Mouse (Mus musculus): ENCODE measurements around the gene Gjb4.

Gene Gjb4

DNA sequence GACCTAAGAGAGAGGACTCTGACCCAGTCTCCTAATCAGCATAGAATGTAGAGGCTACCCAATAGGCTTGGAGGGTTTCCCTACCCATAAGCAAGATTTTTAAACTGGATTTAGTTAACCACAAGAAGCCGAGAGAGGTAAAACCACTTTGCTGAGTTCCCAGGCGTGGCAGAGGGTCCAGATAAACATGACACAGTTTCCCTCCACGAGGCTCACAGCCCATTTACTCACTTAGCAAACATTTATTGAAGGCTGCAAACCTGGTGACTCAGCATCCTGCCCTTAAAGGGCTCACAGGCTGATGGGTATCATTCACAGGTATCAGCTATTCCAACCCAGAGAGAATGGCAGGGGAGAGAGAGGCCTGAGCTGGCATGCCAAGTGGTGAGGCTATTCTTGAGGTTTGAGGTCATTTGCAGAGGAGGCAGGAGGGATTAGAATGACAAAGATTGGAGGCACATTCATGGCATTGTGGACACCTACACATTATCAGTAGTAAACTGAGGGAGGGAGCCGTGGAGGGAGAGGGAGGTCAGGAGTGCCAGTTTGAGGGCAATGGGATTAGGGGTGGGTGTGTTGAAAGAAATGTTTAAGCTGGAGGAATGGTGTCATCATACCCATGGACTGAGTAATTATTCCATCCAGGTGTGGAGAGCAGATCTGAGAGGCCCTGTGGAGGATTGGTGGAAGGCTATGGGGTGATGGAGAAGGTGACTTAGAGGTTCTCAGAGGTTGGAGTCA lies 4.2 kb downstream of the Gjb4 start:
- DNase-seq (ENCODE audit: low read depth), result no peak

DNA sequence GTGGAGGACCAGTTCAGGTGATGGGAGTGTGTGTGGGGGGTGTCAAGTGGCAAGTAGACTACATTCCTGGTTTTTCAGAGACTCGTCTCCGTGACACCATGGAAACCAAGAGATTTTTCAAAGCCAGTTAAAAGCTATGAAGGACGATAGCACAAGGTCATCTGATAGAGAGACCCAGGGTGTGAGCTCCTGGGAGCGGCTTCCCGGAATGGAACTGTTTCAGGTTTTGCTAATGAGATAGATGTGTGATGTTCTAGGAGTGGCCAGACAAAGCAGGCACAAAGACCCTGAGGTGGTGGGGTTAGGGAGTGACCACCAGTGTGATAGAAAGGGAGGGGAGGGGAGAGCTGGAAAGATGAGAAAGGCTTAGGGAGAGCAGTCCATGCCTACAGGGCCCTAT lies 8.9 kb downstream of the Gjb4 start:
- no peak for DNase-seq (ENCODE audit: low read depth)

DNA sequence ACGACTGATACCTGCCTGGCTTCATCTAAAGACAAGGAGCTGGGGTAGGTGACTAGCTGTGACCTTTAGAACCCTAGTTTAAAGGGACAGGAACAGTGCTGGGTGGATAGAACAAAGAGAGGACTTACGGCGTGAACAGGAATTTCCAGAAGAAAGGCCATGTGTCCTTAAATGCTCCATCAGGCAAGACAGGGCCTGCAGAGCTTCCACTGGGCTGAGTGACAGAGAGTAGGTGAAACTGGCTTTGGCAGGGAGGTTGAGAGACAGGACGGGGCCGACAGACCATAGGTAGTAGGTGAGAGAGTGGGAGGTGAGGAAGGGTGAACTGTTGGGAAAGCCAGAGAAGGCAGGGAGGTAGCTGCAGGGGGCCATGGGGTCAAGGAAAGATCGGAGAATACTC lies 12.5 kb downstream of the Gjb4 start:
- no peak for DNase-seq (ENCODE audit: low read depth)

DNA sequence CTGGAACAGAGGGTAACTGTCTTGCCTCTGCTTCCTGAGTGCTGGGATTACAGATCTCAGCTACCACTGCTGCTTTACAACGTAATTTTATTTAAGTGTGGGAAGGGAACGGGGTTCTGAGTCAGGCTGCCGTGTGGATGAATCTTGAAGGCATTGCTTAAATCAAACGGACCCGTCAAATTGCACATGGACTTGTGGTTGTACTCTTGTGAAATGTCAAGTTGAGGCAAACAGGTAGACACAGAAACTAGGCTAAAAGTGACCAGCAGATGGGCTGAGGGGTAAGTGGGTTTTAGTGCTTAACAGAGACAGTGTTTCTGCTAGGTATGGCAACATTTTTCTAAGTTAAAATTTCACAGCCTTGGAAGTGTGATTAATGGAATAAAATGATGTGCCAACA lies 16.2 kb downstream of the Gjb4 start:
- DNase-seq (ENCODE audit: low read depth), result no peak

DNA sequence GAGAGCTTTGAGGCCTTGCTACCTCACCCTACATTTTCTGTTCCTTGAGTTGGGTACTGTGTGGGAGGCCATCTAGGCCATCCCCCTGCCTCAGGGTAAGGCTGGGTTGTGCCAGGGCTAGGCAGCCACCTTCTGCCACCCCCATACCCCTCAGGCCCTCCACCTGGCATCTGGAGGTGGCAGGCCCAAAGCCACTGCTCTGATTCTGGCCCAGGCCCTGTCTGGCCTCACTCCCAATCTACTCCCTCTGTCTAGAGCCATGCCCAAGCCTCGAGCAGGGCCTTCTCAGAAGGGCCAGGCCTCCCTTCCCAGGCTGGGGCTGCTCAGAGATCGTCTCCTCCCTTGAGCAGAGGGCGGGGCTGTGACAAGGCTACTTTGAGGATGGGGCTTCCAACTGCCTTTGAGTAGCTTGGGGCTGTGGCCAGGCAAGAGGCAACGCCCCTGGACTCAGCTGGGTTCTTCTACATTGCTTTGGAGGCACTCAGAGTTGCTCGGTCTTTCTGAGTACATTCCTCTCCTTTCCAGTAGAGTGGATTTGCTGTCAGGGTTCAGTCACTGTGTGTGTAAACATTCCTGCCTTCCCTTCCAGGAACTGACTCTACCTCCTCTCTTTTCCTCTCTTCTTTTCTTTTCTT lies 18.9 kb downstream of the Gjb4 start:
- DNase-seq (ENCODE audit: low read depth), result no peak

DNA sequence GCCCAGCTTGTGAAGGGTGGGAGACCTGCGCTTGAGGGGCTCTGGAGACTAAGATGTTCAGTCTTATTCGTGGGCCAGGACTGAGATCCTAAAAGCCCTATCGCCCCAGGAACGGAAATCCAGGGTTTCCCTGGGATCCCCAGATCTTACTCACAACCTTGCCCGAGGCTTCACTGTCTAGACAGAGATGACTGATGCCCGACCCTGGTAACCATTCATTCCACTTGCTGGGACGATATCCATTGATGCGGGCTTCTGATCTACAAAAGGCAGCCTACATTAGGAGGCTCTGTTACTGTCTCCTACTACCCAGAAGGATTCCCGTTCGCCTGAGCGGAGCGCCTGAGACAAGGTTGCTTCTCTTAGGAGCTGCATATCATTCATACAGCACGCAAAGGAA lies 22.7 kb downstream of the Gjb4 start:
- no peak for DNase-seq (ENCODE audit: low read depth)

DNA sequence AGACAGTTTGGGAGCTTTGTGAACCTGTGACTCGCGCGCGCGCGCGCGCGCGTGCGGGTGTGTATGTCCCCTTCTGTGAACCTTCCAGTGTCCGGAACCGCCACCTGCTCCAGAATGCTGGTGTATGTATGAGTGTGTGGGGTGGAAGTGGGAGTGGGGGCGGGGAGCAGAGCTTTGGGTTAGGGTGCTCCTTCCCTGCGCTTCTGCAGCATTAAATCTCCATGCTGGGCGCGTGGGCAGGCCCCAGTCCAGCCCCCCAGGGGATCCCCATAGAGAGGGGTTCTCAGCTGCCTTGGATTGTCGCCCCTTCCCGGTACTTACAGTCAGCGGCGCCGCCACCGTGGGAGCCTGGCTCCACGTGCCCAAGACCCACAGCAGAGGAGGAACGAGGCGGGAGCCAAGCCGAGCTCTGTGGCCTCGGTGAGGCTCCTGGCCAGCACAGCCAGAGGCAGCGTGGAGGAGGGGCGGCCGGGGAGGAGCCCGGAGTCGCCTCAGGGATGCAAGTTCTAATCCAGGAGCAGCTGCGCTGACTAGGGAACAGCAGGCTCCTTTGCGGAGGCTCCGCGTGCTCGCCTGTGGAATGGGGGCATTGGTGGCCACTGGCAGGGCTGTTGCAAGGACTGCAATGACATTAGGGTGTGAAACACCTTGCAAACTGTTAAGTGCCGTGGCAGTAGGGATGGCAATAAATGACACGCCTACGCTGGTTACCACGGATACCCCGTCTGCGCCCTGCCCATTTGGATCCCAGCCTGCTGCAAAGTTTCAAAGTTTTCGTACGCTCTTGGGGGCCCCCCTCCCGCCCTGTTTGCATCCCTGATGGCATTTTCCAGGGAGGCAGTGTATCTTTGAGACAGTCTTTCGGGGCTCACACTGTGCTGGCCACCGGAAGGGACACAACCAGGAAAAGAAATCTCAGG lies 23.4 kb downstream of the Gjb4 start, which contains the start of gene Gjb3:
Gjb3 (minus strand) TSS at position 664 of the 920 bp plus-strand sequence.
- DNase-seq (ENCODE audit: low read depth), result no peak

DNA sequence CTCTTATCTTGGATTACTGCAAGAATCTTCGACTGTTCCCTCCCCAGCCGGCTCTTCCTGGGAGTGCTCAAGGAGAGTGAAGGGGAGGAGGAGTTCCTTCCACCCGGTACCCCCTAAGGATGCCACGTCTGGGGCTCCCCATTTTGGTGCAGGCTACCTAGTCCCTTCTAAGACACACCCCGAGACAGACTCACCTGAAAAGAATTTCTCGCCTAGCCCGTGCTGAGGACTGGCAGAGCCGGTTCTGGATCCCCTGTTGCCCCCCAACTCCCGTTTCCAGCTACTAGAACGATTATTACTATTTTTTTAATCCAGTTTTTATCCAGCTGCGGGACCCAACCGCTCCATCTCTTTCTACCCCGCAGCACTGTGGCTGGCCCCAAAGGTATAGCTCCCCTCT lies 24.1 kb downstream of the Gjb4 start:
- DNase-seq (ENCODE audit: low read depth), result no peak

DNA sequence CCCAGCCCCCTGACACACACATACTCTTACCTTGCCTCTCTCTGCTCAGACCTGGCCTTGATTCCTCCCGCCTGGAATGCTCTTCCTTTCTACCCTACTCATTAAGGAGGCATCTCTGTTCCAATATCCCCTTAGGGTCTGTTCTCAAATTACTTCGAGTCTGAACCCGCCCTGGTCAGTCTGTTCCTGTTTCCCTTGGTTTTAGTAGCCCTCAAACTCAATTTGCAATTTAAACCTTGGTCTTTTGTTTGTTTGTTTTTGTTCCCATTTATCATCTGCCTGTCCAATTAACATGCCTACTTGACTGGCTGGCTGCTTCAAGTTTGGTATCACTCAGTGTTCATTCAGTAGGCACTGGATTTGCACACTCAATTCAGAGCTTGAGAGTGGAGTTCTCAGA lies 24.8 kb downstream of the Gjb4 start:
- no peak for DNase-seq (ENCODE audit: low read depth)

DNA sequence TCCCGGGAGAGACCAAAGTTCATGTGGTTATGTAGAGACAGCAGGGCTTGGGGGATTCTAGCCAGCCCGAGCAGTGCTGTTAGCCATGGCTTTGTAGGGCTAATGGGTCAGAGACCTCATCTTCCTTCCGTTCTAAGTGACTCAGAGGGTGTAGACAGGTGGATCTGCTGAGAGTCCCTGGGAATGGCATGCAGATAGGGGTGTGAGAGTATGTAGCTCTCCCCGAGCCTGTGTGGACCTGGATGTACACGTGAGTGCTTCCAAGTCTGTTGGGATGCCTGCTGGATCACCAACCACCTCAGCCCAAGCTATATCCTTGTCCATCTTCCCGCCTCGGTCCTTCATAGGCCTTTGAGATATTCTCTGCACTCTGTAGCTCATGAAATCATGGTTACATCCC lies 25.5 kb downstream of the Gjb4 start:
- DNase-seq (ENCODE audit: low read depth), result no peak

DNA sequence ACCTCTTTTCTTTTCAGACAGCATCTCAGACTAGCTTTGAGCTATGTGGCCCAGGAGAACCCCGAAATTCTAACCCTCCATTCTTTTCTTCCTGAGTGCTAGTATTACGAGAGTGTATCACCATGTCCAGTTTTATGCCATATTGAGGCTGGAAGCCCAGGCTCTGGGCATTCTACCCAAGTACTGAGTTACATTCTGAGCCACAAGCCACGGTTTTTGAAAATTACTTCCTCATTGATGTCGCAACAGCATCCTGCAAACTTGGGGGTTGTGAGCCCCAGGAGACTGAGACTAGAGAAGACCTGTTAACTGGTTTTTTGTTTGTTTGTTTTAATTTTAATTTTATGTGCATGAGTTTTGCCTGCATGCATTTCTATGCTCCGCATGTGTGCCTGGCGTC lies 26.1 kb downstream of the Gjb4 start:
- DNase-seq (ENCODE audit: low read depth), result no peak

DNA sequence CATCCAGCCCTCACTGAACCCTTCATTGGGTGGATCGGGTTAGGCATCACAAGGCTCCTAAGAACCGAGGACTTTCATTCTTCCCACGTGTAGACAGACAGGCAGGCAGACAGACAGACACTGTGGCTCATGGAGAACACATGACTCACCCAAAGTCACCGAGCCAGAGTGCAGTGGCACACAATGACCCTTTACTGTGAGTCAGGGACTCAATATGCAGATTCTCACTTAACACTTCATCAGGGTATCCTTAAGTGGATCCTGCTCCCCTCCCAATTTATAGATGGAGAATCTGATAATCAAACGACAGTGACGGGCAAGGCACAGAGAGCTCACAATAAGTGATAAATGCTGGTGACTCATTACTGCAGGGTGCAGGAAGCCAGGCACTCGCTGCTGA lies 26.6 kb downstream of the Gjb4 start:
- DNase-seq (ENCODE audit: low read depth), result no peak

DNA sequence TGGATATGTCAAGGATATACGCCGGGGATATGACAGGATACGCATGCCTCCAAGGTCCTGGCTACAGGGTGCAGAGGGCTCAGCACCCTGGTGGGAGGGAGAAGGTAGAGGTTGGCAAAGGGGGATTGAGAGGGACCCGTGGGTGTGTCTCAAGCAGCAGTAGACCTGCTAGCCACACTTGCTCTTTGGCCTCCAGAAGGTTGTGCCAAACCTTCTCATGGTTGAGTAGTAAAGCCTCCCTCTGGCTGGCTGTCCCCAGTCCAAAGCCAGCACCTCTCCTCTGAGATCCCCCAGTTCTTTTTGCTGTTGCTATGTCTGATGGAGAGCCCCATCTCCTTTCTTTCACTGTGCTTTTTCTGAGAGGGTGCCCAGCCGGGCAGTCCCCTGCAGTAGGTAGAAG lies 28.6 kb downstream of the Gjb4 start:
- DNase-seq (ENCODE audit: low read depth), result no peak

DNA sequence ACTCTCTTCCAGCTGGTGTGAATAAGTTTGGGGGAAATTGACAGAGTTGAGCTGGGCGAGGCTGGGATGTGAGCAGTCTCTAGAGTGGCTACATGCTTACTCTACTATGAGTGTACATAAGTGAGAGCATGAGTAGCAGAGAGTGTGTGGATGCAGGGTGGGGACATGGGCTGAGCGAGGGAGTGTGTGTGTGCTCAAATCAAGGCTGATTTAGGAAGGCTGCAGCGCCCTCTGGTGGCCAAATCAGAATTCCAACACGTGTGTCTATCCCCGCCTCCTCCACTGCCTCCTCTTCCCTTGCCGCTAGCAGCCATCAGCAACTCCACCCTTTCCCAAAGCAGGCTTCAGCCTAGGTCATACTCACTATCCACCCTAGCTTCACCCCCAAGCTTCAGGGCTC lies 29.1 kb downstream of the Gjb4 start:
- peak; percentile 51 for DNase-seq (ENCODE audit: low read depth)

DNA sequence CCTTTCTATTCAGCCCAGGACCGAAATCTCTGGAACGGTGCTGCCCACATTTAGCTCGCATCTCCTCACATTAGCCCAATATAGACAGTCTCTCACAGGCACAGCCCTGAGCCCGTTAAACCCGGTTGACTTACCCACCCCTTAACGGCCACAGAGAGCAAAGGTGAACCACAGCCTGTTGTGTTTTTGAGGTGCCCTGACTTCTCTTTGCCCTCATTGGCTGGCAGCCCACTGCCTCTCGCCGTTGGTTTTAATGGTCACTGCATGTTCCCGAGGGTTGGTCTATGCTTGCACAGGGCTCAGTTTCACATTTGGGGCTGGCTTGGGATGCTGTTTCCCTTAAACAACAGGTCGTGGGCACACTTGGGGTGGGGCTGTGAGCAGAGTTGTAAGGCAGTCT lies 29.6 kb downstream of the Gjb4 start:
- no peak for DNase-seq (ENCODE audit: low read depth)

DNA sequence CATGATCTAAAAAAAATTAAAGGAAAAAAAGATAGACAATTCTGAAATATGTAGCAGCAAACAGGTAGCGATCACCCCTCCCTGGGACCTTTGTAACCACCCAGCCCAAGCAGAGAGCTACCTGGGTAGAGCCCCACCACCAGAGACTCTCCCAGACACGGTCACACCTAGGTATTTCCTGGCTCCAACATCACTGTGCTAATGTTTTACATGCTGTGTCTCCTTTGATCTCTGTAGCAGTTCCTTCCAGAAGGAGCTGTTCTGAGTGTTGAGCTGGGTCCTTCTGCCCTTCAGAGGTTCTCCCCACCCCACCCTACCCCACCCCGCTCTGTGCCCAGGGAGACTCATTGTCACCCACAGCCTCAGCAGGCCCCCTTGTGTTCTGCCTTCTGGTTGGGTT lies 30.2 kb downstream of the Gjb4 start:
- DNase-seq (ENCODE audit: low read depth), result no peak

DNA sequence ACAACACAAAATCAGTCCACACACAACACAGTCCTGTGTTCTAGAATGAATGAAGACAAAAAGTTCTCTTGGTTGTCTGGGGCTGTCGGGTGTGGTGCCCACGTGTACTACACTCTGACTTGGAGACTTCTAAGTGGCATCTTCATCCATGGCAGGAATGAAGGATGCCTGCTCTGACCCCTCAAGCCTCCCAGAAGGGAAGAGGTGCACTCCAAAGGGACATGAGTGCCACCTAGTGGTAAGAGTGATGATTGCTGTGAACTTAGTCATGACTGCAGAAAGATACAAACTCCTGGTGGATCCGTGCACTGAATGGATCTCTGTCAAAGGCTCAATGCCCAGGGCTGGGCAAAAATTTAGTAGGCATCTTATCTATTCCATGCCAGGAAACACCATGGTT lies 34.3 kb downstream of the Gjb4 start:
- peak; percentile 40 for DNase-seq (ENCODE audit: low read depth)

DNA sequence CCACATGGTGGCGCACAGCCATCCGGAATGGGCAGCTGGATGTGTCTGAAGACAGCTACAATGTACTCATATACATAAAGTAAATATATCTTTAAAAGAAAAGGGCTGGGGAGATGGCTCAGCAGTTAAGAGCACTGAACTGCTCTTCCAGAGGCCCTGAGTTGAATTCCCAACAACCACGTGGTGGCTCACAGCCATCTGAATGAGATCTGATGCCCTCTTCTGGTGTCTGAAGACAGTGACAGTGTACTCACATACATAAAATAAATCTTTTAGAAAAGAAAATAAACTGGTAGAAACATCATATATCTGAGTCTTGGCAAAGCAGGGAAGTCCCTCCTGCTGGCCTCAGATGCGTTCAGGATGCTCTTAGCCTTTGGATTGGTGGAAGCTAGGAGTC lies 36.7 kb downstream of the Gjb4 start:
- no peak for DNase-seq (ENCODE audit: low read depth)

DNA sequence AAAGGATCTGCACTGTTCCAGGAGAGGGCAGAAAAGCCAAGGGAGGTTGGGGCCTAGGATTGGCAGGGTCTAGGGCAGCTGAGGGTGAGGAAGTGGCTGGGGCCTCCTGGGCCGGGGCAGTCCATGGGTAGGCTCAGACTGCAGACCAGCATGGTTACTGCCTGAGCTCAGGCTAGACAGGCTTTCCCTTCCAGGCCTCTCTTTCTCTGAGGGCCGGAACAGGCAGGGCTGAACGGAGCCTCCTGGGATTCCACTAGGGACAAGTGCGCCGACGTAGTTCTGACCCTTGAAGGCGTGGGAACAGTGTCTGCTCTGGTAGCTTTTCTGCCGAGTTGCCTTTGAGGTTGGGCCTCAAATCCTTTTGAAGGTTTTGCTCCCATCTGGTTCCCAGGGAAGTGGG lies 38.1 kb downstream of the Gjb4 start:
- DNase-seq (ENCODE audit: low read depth), result no peak

DNA sequence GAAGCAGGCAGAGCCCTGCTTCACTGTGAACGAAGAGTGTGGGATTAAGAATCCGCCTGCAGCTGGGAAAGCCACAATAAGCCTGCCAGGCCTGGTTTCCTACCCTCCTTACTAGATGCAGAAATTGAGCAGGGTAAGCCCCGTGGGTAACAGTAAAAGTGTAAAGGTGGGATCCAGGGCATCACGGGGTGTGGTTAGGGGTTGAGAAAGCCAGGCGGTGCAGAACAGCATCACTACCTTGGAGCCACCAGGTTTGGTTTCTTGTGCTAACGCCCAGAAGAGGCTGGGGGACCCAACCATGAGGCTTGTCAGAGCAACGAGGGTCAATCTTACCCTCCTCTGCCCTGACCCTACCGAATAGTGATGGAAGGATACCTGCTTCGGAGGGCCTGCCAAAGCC lies 39.3 kb downstream of the Gjb4 start:
- no peak for DNase-seq (ENCODE audit: low read depth)

DNA sequence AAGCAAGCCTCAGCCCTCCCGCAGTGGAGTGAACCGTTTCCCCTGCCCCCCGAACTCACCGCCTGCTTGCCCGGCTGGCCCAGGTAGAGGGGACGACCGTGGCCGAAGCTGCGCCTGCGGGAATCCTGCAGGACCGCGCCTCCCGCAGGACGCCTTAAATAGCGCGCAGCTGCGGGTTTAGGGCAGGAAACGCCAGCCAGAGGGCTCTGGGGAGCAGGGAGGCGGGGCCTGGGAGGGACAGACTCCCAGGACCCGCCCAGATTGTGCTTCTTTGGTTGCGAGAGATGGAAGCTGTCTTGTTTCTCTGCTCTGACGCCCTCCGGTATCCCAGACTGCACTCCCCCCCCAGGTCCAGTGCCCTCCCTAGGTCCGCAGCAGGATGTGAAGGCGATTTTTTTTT lies 40.0 kb downstream of the Gjb4 start, which contains the start of gene Gja4:
Gja4 (minus strand) TSS at position 179 of the 400 bp plus-strand sequence.
- peak; percentile 7 for DNase-seq (ENCODE audit: low read depth)

DNA sequence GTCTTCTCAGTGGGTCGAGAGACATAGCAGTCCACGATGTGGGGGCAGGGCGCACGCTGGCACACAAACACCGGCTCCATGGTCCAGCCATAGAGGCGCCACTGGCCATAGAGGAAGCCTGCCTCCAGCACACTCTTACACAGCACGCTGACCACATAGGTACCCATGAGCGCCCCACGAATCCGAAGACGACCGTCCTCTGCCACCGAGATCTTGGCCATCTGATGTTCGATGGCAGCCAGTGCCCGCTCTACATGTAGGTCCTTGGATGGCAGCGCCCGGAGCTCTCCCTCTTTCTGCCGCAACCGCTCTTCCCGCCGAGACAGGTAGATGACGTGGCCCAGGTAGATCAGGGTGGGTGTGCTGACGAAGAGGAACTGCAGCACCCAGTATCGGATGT lies 41.5 kb downstream of the Gjb4 start:
- DNase-seq (ENCODE audit: low read depth), result no peak

DNA sequence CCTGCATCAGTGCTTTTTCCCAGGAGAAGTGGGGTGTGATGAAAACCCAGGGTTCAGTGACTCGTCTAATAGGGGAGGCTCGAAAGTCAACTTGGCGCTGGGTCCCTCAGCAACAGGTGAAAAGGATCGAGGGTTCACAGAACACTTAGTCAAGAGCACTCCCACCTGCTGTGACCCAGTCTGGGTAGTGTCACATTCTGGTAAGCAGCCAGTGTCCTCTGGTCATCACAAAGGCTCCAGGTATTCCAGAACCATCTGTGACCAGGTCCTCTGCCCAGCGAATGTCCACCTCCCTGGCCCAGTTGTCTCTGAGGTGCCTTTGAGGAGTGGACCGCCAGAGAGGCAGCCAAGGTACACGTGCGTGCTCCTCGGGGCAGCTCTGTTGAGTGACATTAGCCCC lies 42.3 kb downstream of the Gjb4 start:
- DNase-seq (ENCODE audit: low read depth), result no peak
